Mouse (Mus musculus): ENCODE results near the gene Ntm. TPM values are rescaled to one million over a fixed set of nuclear protein-coding genes. Genes with fewer than 3 reads are reported as not detected.

Ntm gene
- polyA plus RNA-seq, 1 experiment from 2014 or later = 0.66 TPM

- Histone ChIP-seq H3K9ac (no peak overlapping the region), H3K4me2 (no peak overlapping the region), H3K4me1 (replicated peaks) (no peaks in the 10 kb centered on the region), H3K27me3 (no peaks in the 10 kb centered on the region), H3K27ac (replicated peaks) (no peak overlapping the region), H3K4me3 (replicated peaks) (no peak overlapping the region), H3K36me3 (replicated peaks) (no peaks in the 10 kb centered on the region), H3K9me3 (replicated peaks) (no peaks in the 10 kb centered on the region)
- WGBS (ENCODE audit: insufficient replicate concordance) = 57% methylated on average over 4 of the region's 4 CpGs
- ATAC-seq (ENCODE audit: insufficient read depth) = no peak
These were observed 166.7 kb downstream of the Ntm start for GRCm38 (mm10) chr9:29796281-29796680.

DNA sequence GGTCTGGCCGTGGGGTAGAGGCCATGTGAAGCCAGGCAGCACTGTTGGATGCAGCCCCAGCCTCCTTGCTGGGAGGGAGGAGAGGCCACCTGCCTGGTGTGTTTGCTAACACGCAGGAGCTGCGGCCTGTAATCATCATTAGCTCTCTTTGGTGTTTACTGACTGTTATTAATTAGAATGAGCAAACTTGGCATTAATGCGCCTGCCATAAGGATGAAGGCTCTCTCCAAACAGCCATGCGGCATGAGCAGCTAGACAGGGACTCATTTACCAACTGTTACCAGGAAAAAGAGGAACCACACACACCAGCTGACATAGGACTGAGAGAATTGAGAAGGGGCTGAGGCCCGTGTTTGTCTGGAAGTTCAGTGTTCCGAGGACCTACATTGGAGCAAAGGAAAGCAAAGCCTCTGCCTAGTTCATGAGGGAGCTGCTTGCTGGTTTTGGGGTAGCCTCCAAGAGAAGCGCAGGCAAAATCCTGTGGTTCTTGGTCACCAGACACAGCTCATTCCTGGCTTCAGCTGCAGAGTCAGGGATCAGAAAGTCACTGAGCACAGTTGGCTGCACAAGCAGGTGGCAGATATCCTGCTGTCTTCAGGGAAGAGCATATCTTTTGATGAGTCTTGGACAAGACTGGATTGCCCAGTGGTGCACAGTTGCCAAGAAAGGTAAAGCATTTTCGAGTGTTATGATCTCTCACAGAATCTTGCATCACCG is 171.6 kb downstream of the Ntm start:
- H3K9ac ChIP-seq = no peak overlapping the region
- WGBS (ENCODE audit: insufficient replicate concordance) = 38% methylated on average over 10 of the region's 10 CpGs
- no peak overlapping the region for H3K4me3 ChIP-seq (replicated peaks)
- H3K4me1 ChIP-seq (replicated peaks) = no peaks in the 10 kb centered on the region
- H3K27ac ChIP-seq (replicated peaks) = no peak overlapping the region
- H3K4me2 ChIP-seq = no peak overlapping the region
- no peaks in the 10 kb centered on the region for H3K36me3 ChIP-seq (replicated peaks)
- ATAC-seq (ENCODE audit: insufficient read depth) = no peak
- no peaks in the 10 kb centered on the region for H3K27me3 ChIP-seq
- no peaks in the 10 kb centered on the region for H3K9me3 ChIP-seq (replicated peaks)

- no peaks in the 10 kb centered on the region for H3K27me3 ChIP-seq
- H3K9ac ChIP-seq = no peak overlapping the region
- no peaks in the 10 kb centered on the region for H3K4me1 ChIP-seq (replicated peaks)
- no peaks in the 10 kb centered on the region for H3K36me3 ChIP-seq (replicated peaks)
- ATAC-seq (ENCODE audit: insufficient read depth) = no peak
- no peak overlapping the region for H3K4me3 ChIP-seq (replicated peaks)
- no peak overlapping the region for H3K4me2 ChIP-seq
- no peaks in the 10 kb centered on the region for H3K9me3 ChIP-seq (replicated peaks)
- H3K27ac ChIP-seq (replicated peaks) = no peak overlapping the region
- 15% methylated on average over 4 of the region's 4 CpGs for WGBS (ENCODE audit: insufficient replicate concordance)
These were observed 172.9 kb downstream of the Ntm start for GRCm38 (mm10) chr9:29790017-29790416.

DNA sequence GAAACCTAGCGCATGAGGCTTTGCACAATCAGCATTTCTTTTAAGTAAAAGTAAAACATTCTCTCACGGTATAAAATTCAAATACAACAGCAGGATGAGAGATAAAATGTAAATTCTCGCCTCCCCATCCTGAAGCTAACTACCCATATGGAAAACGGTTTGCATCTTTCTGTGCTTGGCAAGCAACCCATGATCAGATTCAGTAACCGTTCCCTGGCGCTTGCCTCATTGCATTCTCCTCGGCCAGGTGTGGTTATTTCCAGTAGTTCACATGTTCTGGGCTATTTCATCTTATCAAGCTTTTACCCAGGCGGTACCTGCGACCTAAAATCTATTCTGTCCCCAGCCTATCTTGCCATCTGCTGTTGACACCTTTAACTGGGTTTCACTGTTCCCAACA is 174.1 kb downstream of the Ntm start:
- ATAC-seq (ENCODE audit: insufficient read depth) = no peak
- Histone ChIP-seq H3K9me3 (replicated peaks) (no peaks in the 10 kb centered on the region), H3K9ac (no peak overlapping the region), H3K4me1 (replicated peaks) (no peaks in the 10 kb centered on the region), H3K27ac (replicated peaks) (no peak overlapping the region), H3K4me3 (replicated peaks) (no peak overlapping the region), H3K36me3 (replicated peaks) (no peaks in the 10 kb centered on the region), H3K4me2 (no peak overlapping the region), H3K27me3 (no peaks in the 10 kb centered on the region)
- WGBS (ENCODE audit: insufficient replicate concordance) = 56% methylated on average over 9 of the region's 9 CpGs

GRCm38 (mm10) chr9:29787408-29787807 is 175.5 kb downstream of the Ntm start:
- H3K4me2 ChIP-seq = no peak overlapping the region
- no peak overlapping the region for H3K9ac ChIP-seq
- WGBS (ENCODE audit: insufficient replicate concordance) = 44% methylated on average over 4 of the region's 4 CpGs
- no peak overlapping the region for H3K4me3 ChIP-seq (replicated peaks)
- no peak overlapping the region for H3K27ac ChIP-seq (replicated peaks)
- no peak for ATAC-seq (ENCODE audit: insufficient read depth)
- H3K27me3 ChIP-seq = no peaks in the 10 kb centered on the region
- H3K36me3 ChIP-seq (replicated peaks) = no peaks in the 10 kb centered on the region
- no peaks in the 10 kb centered on the region for H3K4me1 ChIP-seq (replicated peaks)
- no peaks in the 10 kb centered on the region for H3K9me3 ChIP-seq (replicated peaks)

- H3K27ac ChIP-seq (replicated peaks) = no peak overlapping the region
- no peak overlapping the region for H3K4me2 ChIP-seq
- 39% methylated on average over 4 of the region's 4 CpGs for WGBS (ENCODE audit: insufficient replicate concordance)
- no peaks in the 10 kb centered on the region for H3K36me3 ChIP-seq (replicated peaks)
- H3K4me1 ChIP-seq (replicated peaks) = no peaks in the 10 kb centered on the region
- no peaks in the 10 kb centered on the region for H3K27me3 ChIP-seq
- no peak overlapping the region for H3K9ac ChIP-seq
- no peak overlapping the region for H3K4me3 ChIP-seq (replicated peaks)
- H3K9me3 ChIP-seq (replicated peaks) = no peaks in the 10 kb centered on the region
- no peak for ATAC-seq (ENCODE audit: insufficient read depth)
These were observed 180.2 kb downstream of the Ntm start for GRCm38 (mm10) chr9:29782697-29783096.

GRCm38 (mm10) chr9:29779739-29780138 is 183.2 kb downstream of the Ntm start:
- no peaks in the 10 kb centered on the region for H3K9me3 ChIP-seq (replicated peaks)
- 48% methylated on average over 7 of the region's 7 CpGs for WGBS (ENCODE audit: insufficient replicate concordance)
- no peaks in the 10 kb centered on the region for H3K27me3 ChIP-seq
- H3K36me3 ChIP-seq (replicated peaks) = no peaks in the 10 kb centered on the region
- no peak overlapping the region for H3K4me3 ChIP-seq (replicated peaks)
- H3K27ac ChIP-seq (replicated peaks) = no peak overlapping the region
- no peaks in the 10 kb centered on the region for H3K4me1 ChIP-seq (replicated peaks)
- ATAC-seq (ENCODE audit: insufficient read depth) = no peak
- no peak overlapping the region for H3K9ac ChIP-seq
- H3K4me2 ChIP-seq = no peak overlapping the region

- Histone ChIP-seq H3K9me3 (replicated peaks) (no peaks in the 10 kb centered on the region), H3K4me3 (replicated peaks) (no peak overlapping the region), H3K27ac (replicated peaks) (no peak overlapping the region), H3K36me3 (replicated peaks) (no peaks in the 10 kb centered on the region), H3K9ac (no peak overlapping the region), H3K4me1 (replicated peaks) (no peaks in the 10 kb centered on the region), H3K4me2 (no peak overlapping the region), H3K27me3 (no peaks in the 10 kb centered on the region)
- 61% methylated on average over 3 of the region's 3 CpGs for WGBS (ENCODE audit: insufficient replicate concordance)
- ATAC-seq (ENCODE audit: insufficient read depth) = no peak
These were observed 186.0 kb downstream of the Ntm start for GRCm38 (mm10) chr9:29776951-29777350.

DNA sequence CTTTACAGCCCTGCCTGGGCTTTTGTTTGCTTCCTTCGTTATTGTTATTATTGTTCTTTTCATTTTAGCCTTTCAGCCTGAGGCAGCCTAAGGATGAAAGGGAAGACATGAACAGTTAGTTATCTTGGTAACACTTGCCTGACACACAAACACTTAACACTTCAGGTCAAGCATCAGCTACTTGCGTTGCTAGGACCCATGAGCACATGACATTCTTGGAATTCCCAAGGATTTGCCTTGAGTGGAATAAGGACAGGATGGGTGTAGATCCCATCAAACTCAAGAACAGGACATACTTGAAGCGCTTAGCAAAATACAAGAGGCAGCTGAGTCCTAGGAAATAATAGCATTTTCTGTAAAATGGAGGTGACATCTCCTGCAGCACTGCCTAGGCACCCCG is 186.4 kb downstream of the Ntm start:
- Histone ChIP-seq H3K4me3 (replicated peaks) (no peak overlapping the region), H3K4me1 (replicated peaks) (no peaks in the 10 kb centered on the region), H3K27me3 (no peaks in the 10 kb centered on the region), H3K9ac (no peak overlapping the region), H3K9me3 (replicated peaks) (no peaks in the 10 kb centered on the region), H3K27ac (replicated peaks) (no peak overlapping the region), H3K4me2 (no peak overlapping the region), H3K36me3 (replicated peaks) (no peaks in the 10 kb centered on the region)
- no peak for ATAC-seq (ENCODE audit: insufficient read depth)
- 52% methylated on average over 4 of the region's 4 CpGs for WGBS (ENCODE audit: insufficient replicate concordance)

DNA sequence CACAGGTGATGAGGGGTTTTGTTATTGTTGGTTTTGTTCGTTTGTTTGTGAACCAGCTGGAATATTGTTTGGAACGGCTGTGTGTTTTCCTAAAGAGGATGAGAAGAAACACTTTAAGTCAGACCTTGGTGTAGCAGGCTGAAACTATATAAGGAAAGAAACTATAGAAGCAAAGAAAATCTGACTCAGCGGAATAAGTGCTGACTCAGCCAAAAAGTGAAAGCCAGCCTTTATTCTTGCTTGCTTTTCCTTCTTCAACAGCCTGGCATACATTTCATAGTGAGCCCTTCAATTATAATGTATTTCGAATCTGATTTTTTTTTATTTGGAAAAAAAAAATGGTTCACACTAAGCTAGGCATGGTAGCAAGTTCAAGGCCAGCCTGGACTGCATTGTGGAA is 186.9 kb downstream of the Ntm start:
- ATAC-seq (ENCODE audit: insufficient read depth) = no peak
- no peaks in the 10 kb centered on the region for H3K36me3 ChIP-seq (replicated peaks)
- 65% methylated on average over 4 of the region's 4 CpGs for whole genome bisulfite sequencing (ENCODE audit: insufficient replicate concordance)

DNA sequence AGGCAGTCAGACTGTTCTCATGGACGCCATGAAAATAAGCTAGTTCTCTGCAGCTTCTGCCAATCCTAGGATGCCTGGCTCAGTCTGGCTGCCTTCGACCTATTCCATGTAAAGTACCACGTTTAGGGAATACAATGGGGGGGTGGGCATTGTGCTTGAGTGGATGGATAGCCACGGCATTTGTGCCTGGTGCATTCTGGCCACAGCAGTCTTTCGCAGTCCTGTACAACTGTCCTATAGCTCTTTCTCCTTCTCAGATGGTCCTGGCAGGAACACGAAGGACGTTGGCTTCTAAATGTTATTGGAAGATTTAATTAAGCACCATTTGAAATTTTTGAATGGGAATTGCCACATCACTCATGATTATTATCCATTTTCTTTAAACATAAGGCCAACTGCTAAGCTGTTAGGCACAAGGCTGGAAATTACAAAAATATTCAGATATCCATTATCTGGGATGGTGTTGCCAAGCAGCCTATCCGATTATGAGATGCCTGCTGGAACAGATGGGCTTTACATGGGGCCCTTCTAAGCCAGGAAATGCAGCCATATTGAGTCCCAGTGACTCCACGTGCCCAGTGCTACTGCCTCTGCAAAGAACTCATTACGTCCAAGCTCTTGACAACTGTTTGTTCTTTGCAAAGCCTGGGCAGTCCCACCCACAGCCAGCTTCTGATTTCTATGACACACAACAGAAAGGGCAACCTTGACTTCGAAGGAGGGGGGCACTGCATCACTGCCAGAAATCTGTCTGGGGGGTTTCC is 190.1 kb downstream of the Ntm start:
- Histone ChIP-seq H3K4me1 (replicated peaks) (no peaks in the 10 kb centered on the region), H3K27ac (replicated peaks) (no peak overlapping the region), H3K9me3 (replicated peaks) (no peaks in the 10 kb centered on the region), H3K36me3 (replicated peaks) (no peaks in the 10 kb centered on the region), H3K4me2 (no peak overlapping the region), H3K4me3 (replicated peaks) (no peak overlapping the region), H3K9ac (no peak overlapping the region), H3K27me3 (no peaks in the 10 kb centered on the region)
- WGBS (ENCODE audit: insufficient replicate concordance) = 52% methylated on average over 11 of the region's 11 CpGs
- no peak for ATAC-seq (ENCODE audit: insufficient read depth)

More for the DNA sequence above, 186.9 kb downstream of the Ntm start:
- no peak overlapping the region for H3K4me3 ChIP-seq (replicated peaks)
- no peaks in the 10 kb centered on the region for H3K4me1 ChIP-seq (replicated peaks)
- H3K9me3 ChIP-seq (replicated peaks) = no peaks in the 10 kb centered on the region
- H3K9ac ChIP-seq = no peak overlapping the region
- no peaks in the 10 kb centered on the region for H3K27me3 ChIP-seq
- no peak overlapping the region for H3K4me2 ChIP-seq
- H3K27ac ChIP-seq (replicated peaks) = no peak overlapping the region

All from liver, embryonic 15.5 days (tissue).